Mouse (Mus musculus) kidney, postnatal 4 days (tissue): ENCODE measurements at regions not wholly inside any gene's neighbourhood (a gene's known extent, or its start where the extent isn't known, plus 50 kb on each side); places are given as distances from the start of the nearest gene placed in this dataset.
A peak's percentile ranks its signal among the peaks of the same experiment; 100 is the strongest.

Experiments
- DNase-seq, 2 experiments: peaks; one replicate each; pipeline ENCODE4 v3.0.0; 2021; ENCODE audit warnings: mixed read lengths in 2 of 2

- no peak for DNase-seq
Observed at GRCm38 (mm10) chr1:105116231-105116630, 240.3 kb downstream of the Rnf152 start.

DNA sequence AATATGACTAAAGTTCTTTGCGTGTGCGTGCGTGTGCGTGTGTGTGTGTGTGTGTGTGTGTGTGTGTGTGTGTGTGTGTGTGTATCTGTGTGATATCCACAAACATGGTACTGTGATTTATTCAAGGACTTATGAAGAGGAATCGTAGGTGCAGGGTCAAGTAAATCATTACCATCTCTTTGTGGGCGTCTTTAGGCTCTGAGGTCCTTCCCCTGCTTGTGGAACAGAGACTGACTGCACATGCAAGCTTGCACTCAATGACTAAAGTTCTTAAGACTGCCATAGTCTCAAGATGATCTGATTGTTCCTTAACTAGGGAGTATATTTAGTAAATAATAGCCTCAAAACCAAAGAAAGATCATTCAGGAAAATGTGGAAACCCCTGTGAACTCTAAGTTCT, 241.1 kb downstream of the Rnf152 start:
- DNase-seq = no peak

DNA sequence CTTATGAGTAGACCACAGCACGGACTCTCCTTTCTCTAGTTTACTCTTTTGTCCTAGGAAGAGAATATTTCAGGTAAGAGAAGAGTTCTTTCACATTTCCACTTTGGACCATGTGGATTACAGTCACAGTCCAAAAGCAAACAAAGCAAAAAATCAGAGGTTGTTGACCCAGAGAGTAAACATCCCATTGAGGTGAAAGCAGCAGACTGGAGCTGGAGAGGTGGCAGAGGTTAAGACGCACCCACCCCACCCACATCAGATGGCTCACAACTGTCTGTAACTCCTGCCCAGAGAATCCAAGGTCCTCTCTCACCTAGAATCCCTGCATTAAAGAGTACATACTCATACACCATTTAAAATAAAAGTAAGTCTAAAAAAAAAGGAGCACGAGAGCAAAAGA, 241.7 kb downstream of the Rnf152 start:
- peak in 1 of 2 experiments; percentile 30 for DNase-seq

DNA sequence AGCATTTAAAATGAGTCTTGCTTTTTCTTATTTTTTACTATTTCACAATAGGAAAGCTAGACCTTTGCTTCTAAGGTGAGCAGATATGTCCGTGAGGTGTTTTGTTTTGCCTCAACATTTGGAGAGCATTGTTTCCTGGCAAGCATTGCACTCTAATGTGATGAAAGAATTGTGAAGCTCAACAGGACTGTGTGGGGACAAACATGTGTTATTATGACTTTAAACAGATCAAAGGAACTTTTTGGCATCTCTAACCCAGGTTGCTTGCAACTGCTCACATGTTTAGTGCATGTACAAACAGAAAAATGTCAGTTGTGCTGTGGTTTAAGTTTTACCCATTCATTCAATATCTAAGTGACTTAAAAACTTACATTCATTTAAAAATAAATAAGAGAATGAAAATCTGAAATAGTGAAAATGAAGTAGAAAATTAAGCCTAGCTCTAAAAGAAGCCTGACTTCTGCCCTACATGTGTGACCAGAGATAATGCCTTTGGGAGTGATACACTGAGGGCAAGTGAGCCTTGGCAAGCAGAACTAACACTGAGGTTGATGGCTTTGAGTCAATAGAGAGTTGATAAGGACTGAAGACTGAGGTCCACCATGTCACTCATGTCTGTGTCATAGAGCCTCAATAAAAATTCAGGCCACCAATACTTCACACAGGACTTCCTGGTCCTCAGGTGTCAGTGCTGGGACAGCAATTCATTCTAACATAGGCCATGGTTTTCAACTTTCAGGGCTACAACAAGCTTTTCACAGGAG, 243.6 kb downstream of the Rnf152 start:
- no peak for DNase-seq

- no peak for DNase-seq
Observed at GRCm38 (mm10) chr1:105111236-105111635, 245.3 kb downstream of the Rnf152 start.

- DNase-seq = no peak
Observed at GRCm38 (mm10) chr1:105110581-105111210, 245.8 kb downstream of the Rnf152 start.

DNA sequence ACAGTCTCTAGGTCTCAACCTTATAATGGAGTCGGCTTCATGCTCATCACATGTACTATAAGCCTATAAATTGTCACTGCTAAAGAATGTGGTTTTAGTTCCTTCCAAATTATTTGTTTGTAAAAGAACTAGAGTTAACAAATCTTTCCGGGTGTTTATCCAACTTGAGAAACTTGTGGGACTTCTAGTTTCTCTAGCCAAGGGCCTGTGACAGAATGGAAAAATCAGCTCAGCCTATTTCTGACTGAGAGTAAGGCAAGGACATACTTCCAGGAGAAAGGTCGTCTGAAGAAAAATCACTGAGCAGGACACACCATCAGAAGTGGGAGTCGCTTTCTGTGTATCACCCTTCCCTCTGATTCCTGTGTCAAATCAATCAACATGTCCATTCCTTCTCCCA, 248.7 kb downstream of the Rnf152 start:
- DNase-seq = no peak

DNA sequence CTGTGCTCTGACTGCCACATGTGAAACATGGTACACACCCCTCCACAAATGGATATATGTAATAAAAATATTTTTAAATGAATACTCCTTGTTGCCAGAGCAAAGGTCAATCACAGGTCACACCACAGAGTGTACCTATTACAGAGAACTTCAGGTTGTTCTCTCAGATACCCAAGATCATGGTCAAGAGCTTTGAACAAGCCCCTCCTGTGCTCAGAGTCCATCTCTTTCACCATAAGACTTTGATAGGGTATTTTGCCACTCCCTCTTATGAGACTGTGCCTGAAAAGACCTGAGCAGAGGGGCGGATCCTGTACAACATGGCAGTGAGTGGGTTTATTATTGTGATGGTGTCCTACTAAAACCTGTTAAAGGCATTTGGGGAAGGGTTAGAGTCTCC, 249.3 kb downstream of the Rnf152 start:
- DNase-seq = no peak

GRCm38 (mm10) chr1:105105211-105105610, 251.3 kb downstream of the Rnf152 start:
- DNase-seq = no peak

- no peak for DNase-seq
Observed at GRCm38 (mm10) chr1:105095091-105095490, 261.4 kb downstream of the Rnf152 start.

DNA sequence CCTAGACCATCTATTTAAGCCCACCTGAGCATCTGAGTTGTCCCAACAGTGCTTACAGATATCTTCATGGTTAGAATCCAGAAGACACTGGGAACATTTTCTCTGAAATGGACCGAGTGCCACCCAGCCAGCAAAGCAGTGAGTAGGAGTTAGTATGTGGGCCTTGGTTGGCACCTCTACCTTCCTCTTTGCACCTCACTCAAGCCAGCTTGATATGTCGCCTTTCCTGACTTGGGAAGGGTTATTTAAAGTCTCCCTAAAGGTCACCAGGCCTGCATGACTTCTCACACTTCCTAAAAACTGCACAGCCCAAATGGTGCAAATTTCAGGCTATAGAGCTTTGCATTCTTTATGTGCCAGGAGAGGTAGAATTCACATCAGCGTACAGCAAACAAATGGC, 262.0 kb downstream of the Rnf152 start:
- DNase-seq = no peak

- DNase-seq = no peak
Observed at GRCm38 (mm10) chr1:105093875-105094274, 262.6 kb downstream of the Rnf152 start.

DNA sequence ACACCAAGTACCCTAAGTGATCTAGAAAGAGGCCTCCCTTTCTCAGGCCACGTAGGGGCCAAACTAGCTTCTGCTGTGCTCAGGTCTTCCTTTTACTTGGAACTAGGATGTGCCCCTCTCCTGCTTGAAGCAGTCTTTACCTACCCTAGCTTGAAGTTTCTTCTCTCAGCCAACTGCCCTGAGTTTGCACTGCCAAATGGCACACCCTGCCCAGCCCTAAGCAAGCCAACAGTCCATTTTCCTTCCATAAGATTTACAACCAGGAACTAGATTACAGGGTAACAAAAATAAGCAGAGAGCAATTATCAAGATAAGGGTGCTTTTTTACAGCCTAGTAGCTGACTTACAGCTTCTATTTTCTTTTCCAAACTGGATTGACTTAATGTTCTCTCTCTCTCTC, 263.5 kb downstream of the Rnf152 start:
- peak; percentile 4 to 16 for DNase-seq

- DNase-seq = peak; percentile 20 to 35
Observed at GRCm38 (mm10) chr1:105092309-105092904, 264.1 kb downstream of the Rnf152 start.

DNA sequence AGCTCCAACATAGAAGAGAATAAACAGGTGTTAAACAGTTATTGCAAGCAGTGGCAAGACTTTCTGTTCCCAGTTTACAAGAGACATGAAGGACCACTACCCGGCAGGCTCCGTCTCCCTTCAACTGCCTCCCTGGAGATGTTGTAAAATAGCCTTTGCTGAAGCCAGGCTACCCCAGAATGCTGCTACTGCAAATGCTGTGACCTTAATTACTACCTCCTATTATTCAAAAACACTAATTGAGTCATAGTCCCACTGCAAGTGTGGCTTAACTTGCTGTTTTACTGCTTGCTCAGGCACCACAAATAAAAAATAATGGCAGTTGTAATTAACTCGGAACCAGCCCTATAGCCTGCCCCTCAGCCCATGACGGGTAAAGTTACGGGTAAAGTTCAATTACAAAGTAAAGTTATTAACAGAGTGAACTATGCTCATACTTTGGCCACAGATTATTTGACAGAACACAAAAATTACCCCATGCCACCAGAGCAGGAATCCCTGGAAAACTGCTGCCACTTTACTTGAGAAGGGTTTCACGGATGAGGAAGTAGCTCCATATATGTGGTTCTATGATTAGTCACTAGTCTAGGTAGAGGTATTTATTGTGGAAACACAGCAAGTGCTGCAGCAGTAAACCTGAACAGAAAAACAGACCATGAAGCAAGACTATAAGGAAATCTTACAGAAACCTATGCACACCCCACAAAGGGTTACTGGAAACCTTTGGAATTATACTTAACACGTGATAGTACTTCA, 267.6 kb downstream of the Rnf152 start:
- DNase-seq = peak in 1 of 2 experiments; percentile 27

DNA sequence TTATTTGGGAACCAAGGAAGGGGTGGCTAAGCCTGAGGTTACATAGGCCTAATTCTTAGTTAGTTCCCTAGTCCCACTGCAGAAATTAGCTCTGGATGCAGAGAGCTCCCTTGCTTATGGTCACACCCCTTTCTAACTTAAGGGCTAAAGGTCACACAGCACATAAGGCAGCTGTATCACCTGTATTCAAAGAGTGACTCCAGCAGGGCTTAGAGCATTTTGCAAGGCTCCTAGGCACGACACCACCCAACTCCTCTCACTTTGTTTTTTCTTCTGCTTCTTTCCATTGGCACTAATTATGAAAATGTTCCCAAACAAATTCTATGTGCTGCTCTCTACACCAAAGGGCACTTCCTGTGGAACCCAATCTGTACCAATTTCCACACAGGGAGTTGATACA, 268.9 kb downstream of the Rnf152 start:
- DNase-seq = no peak

DNA sequence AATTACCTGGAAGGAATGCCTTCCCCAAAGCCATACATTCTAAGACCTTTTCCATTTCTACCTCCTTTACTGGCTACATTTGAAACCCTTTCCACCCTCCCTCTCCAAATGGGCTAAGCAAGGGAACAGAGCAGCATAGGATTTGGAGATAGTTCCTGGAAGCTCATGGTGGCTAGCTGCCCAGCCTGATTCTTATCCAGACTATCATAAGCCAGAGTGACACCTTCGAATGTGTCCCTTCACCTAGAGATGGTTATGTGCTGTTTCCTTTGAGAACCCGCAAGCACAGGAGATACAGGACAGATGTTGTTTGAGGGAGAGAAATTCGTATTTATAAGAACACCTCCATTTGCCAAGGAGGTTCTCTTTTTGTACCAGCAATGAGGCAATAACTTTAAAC, 272.0 kb downstream of the Rnf152 start:
- no peak for DNase-seq

GRCm38 (mm10) chr1:105083551-105084103, 272.9 kb downstream of the Rnf152 start:
- DNase-seq = no peak

DNA sequence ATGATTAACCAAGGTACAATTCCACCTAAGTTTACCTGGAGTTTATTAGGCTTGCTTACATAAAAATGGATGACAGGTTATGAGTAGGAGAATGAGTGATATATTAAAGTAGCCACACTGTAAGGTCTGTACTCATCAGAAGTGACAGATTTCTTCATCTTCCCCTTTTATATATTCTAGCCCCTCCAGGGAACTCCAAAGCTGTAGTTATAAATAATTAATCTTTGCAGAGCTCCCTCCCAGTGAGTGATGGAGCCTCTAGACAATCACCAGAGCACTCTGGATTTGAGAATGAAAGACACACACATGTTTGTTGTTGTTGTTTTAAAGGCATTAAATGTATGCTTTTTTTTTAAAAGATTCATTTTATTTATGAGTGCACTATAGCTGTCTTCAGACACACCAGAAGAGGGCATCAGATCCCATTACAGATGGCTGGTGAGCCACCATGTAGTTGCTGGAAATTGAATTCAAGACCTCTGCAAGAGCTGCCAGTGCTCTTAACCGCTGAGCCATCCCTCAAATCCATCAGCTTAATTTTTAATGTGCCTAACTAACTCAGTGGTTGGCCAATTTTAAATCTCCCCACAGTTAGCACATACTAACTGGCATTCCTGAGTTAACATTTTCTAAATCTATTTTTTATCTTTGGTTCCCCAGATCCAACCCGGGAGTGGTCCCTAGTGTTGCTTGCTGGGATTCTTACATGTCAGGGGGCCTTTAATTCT, 273.5 kb downstream of the Rnf152 start:
- no peak for DNase-seq

DNA sequence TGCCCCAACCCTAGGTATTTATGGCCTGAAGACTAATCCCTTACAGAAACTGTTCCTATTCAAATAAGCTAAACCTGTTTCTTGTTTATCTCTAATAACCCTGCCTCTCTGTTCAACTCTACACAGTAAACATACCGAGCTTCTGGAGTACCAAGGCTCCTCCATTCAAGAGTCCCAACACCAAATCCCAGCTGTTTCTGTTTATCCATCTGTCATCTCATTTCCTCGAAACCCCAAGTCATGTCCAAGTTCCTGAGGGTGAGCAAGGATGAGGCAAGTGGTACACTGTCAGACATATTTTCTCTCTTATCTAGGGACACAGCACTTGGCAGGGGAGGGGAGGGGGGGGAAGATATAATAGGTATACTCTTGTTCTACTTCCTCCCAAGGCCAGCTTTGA, 274.6 kb downstream of the Rnf152 start:
- DNase-seq = no peak

DNA sequence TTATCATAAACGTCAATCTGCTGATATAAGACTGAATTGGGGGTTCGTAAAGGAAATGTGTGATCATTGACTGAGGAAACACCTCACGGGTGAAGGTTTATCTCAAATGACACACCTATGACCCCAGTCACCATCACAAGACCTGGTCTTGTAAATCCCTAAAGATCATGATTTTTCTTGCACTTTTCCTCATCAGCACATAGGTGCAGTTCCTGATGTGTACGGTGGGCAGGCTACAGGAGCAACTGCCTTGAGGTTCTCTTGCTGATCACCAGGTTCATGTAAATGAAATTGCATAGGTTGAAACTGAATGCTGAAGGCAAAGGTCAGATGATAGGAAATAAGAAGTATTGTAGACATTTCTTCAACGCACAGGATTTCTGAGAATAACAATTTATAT, 277.1 kb downstream of the Rnf152 start:
- no peak for DNase-seq

DNA sequence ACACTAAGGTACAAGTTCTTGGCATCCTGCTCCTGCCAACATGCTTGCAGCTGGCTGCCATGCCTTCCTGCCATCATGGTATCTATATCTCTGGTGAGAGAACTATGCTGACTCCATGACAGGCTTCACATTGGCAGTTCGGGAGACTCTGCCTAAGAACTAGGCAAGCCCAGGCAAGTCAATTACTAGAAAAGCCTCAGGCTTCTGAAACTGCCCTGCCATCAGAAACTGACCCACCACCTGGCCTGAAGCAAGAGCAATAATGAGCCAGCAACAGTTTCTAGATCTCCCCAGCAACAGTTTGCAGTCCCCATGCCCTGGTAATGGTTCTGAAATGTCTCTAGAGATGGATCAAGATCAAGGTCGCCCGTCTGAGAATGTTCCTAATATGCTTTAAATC, 280.8 kb downstream of the Rnf152 start:
- no peak for DNase-seq
